Mouse (Mus musculus) testis, postnatal 14 days (tissue): Measurements from ENCODE around the gene Iqsec2.
"Not testable (repeated sequence)": the region's sequence is repeated elsewhere in the genome, so short reads cannot be mapped to it uniquely, and the experiment has no call there.

Experiments used
- DNase-seq: peaks from one replicate; pipeline ENCODE4 v3.0.0; 2021; ENCODE audit warnings: low spot score

The Iqsec2 gene

GRCm38 (mm10) chrX:152178843-152179545 lies 34.9 kb downstream of the Iqsec2 start:
- DNase-seq = peak; percentile 48

GRCm38 (mm10) chrX:152179670-152180656 lies 35.9 kb downstream of the Iqsec2 start:
- no peak for DNase-seq

GRCm38 (mm10) chrX:152187151-152187550 lies 43.1 kb downstream of the Iqsec2 start:
- no peak for DNase-seq

- DNase-seq = no peak
Observed at GRCm38 (mm10) chrX:152191266-152191665, 47.2 kb downstream of the Iqsec2 start.

- DNase-seq = no peak
Observed at GRCm38 (mm10) chrX:152197814-152198648, 54.0 kb downstream of the Iqsec2 start.

- no peak for DNase-seq
Observed at GRCm38 (mm10) chrX:152201737-152202421, 57.8 kb downstream of the Iqsec2 start.

GRCm38 (mm10) chrX:152202422-152203103 lies 58.5 kb downstream of the Iqsec2 start:
- no peak for DNase-seq

- no peak for DNase-seq
Observed at GRCm38 (mm10) chrX:152203247-152203646, 59.2 kb downstream of the Iqsec2 start.

GRCm38 (mm10) chrX:152205486-152205885 lies 61.4 kb downstream of the Iqsec2 start:
- no peak for DNase-seq

GRCm38 (mm10) chrX:152214703-152215102 lies 70.6 kb downstream of the Iqsec2 start:
- no peak for DNase-seq

GRCm38 (mm10) chrX:152218529-152218928 lies 74.5 kb downstream of the Iqsec2 start:
- DNase-seq = no peak

GRCm38 (mm10) chrX:152221721-152222120 lies 77.7 kb downstream of the Iqsec2 start:
- no peak for DNase-seq

- DNase-seq = no peak
Observed at GRCm38 (mm10) chrX:152222226-152222625, 78.2 kb downstream of the Iqsec2 start.

- no peak for DNase-seq
Observed at GRCm38 (mm10) chrX:152223313-152223712, 79.2 kb downstream of the Iqsec2 start.

- DNase-seq = no peak
Observed at GRCm38 (mm10) chrX:152224280-152224679, 80.2 kb downstream of the Iqsec2 start.

GRCm38 (mm10) chrX:152232781-152233763 lies 89.0 kb downstream of the Iqsec2 start, which contains the start of gene Kdm5c:
TSS of gene Kdm5c (plus strand) at chrX:152233020.
- peak; percentile 94 for DNase-seq

GRCm38 (mm10) chrX:152234125-152234524 lies 90.1 kb downstream of the Iqsec2 start:
- DNase-seq = no peak

- no peak for DNase-seq
Observed at GRCm38 (mm10) chrX:152235758-152236157, 91.7 kb downstream of the Iqsec2 start.

- DNase-seq = not testable (repeated sequence)
Observed at GRCm38 (mm10) chrX:152243140-152243539, 99.1 kb downstream of the Iqsec2 start.
